Mouse (Mus musculus): ENCODE data around the gene Arhgap25. TPM values are rescaled to one million over a fixed set of nuclear protein-coding genes. Genes with fewer than 3 reads are reported as not detected.

Gene Arhgap25
- polyA plus RNA-seq, 1 experiment from 2014 or later = 3.8 TPM

DNA sequence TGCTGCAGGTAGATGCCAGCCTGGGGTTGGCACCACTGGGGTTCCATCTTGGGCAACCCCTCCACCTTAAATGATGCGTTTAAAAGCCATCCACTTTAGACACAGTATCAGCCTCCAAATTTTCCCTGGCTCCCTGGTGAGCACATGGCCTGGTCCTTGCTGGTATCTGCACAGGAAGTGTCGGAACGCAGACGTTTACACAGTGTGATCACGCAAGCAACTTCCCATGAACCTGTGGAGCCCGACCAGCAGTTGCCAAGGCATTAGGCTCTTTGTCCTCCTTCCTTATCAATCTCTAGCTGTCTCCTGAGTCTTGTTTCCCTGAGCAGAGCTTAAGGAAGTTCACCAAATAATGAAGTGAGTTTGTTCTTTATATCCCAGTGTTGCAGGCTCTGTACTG is 77.6 kb downstream of the Arhgap25 start:
- no peak overlapping the region for H3K9ac ChIP-seq
- H3K9me3 ChIP-seq = no peaks in the 10 kb centered on the region
- no peak overlapping the region for H3K27ac ChIP-seq
- no peak for ATAC-seq (ENCODE audit: low FRiP score, low read depth)
- H3K27me3 ChIP-seq (replicated peaks) = no peaks in the 10 kb centered on the region
- no peaks in the 10 kb centered on the region for H3K36me3 ChIP-seq
- no peak overlapping the region for H3K4me3 ChIP-seq
- 80% methylated on average over 6 of the region's 6 CpGs for WGBS
- H3K4me2 ChIP-seq (replicated peaks) = no peak overlapping the region
- H3K4me1 ChIP-seq = no peaks in the 10 kb centered on the region

DNA sequence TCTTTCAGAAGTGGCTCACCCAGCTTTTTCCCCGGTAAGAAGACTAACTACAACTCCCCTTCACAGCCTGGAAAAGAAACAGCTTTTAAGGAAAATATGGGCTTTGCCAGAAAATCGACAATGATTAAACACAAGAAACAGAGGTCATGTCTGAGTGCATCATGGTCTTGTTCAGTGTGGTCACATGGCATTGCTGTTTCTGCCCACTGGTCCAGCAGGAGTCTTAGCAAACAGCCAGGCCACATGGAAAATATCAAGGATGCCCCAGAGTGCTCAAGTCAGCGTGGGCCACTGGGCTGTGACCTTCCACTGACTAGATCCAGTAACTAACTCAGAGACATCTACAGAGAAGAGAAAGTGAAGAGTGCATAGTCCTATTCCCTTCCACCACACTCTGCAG is 81.3 kb downstream of the Arhgap25 start:
- no peaks in the 10 kb centered on the region for H3K9me3 ChIP-seq
- H3K9ac ChIP-seq = no peak overlapping the region
- no peak overlapping the region for H3K4me3 ChIP-seq
- H3K4me1 ChIP-seq = no peaks in the 10 kb centered on the region
- no peaks in the 10 kb centered on the region for H3K27me3 ChIP-seq (replicated peaks)
- H3K36me3 ChIP-seq = no peaks in the 10 kb centered on the region
- 79% methylated on average over 3 of the region's 3 CpGs for WGBS
- H3K4me2 ChIP-seq (replicated peaks) = no peak overlapping the region
- no peak for ATAC-seq (ENCODE audit: low FRiP score, low read depth)
- H3K27ac ChIP-seq = no peak overlapping the region

DNA sequence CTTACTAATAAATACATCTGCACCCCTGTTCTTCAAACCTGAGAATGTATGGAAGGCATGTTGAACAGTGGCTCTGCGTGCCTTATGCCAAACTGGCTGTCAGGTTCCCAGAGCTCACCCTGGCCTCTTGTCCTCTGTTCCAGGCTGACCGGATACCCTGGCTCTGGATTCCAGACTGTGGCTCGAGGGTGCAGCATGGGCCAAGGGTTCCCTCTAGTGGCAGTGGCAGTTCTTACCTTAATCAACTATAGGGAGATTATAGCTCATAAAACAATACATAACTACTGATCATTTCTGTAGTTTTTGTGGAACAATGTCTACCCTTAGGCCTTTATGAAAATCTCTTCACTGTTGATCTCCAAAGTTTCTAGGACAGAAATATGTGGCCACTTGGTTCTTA is 82.0 kb downstream of the Arhgap25 start:
- Histone ChIP-seq H3K4me1 (no peaks in the 10 kb centered on the region), H3K36me3 (no peaks in the 10 kb centered on the region), H3K27me3 (replicated peaks) (no peaks in the 10 kb centered on the region), H3K9me3 (no peaks in the 10 kb centered on the region), H3K4me2 (replicated peaks) (no peak overlapping the region), H3K4me3 (no peak overlapping the region), H3K27ac (no peak overlapping the region), H3K9ac (no peak overlapping the region)
- 74% methylated on average over 3 of the region's 3 CpGs for WGBS
- no peak for ATAC-seq (ENCODE audit: low FRiP score, low read depth)

DNA sequence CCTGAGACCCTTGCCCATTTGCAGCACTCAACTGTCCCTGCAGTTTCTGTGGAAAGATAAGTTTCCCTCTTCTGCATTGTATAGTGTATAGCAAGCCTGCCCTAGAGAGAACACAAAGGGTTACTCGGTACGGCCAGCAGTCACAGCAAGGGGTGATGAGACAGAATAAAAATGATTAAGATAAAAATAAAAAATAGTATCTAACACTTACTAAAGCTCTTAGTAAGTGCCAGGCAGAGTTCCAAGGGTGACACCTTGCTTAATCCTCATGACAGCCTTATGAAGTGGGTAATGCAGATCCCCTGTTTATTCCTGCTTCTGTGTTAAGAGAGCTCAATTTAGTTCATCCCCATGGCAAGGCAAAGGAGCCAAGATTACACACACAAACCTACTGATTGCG is 83.5 kb downstream of the Arhgap25 start:
- H3K27me3 ChIP-seq (replicated peaks) = no peaks in the 10 kb centered on the region
- 82% methylated on average over 3 of the region's 3 CpGs for WGBS
- no peak for ATAC-seq (ENCODE audit: low FRiP score, low read depth)
- H3K4me3 ChIP-seq = no peak overlapping the region
- H3K27ac ChIP-seq = no peak overlapping the region
- no peaks in the 10 kb centered on the region for H3K36me3 ChIP-seq
- no peak overlapping the region for H3K9ac ChIP-seq
- H3K9me3 ChIP-seq = no peaks in the 10 kb centered on the region
- H3K4me2 ChIP-seq (replicated peaks) = no peak overlapping the region
- H3K4me1 ChIP-seq = no peaks in the 10 kb centered on the region

DNA sequence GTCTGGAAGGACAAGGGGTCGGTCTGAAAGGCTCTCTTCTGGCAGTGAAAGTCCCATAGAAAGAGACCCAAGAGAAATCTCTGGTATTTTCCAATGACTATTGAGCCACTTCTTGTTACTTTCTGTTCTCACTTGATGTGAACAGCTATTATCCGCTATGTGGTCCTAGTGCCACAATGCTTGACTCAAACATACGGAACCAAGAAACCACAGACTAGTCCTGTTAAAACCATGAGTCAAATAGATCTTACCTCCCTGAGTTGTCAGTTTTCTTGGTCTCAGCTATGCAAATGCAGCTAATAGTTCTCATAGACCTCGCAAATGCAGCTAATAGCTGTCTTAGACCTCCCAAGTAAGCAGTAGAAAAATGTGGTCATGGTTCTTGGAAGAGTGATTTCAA is 85.8 kb downstream of the Arhgap25 start:
- 92% methylated on average over 4 of the region's 4 CpGs for WGBS
- ATAC-seq (ENCODE audit: low FRiP score, low read depth) = no peak
- no peak overlapping the region for H3K4me3 ChIP-seq
- no peaks in the 10 kb centered on the region for H3K36me3 ChIP-seq
- no peaks in the 10 kb centered on the region for H3K27me3 ChIP-seq (replicated peaks)
- no peak overlapping the region for H3K27ac ChIP-seq
- no peak overlapping the region for H3K4me2 ChIP-seq (replicated peaks)
- H3K9ac ChIP-seq = no peak overlapping the region
- no peaks in the 10 kb centered on the region for H3K4me1 ChIP-seq
- H3K9me3 ChIP-seq = no peaks in the 10 kb centered on the region

DNA sequence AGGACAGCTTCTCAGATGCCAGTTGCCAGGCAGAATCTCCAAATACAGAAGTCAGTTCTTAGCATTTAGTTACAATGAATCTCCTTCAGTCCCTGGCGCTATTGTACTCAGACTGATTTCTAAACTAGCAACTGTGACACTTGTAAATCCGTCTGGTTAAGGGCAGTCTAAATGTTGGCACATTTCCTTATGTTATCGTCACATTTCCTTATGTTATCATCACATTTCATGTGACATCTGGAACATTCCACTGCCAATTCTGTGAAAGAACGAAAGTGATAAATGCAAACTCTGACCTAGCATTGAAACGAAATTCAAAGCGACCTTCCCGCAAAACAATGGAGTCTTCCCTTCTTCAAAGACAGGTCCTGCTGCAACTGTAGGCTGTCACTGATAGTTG is 87.8 kb downstream of the Arhgap25 start:
- H3K27me3 ChIP-seq (replicated peaks) = no peaks in the 10 kb centered on the region
- no peaks in the 10 kb centered on the region for H3K9me3 ChIP-seq
- 80% methylated on average over 7 of the region's 7 CpGs for WGBS
- H3K9ac ChIP-seq = no peak overlapping the region
- no peaks in the 10 kb centered on the region for H3K4me1 ChIP-seq
- H3K4me2 ChIP-seq (replicated peaks) = no peak overlapping the region
- H3K27ac ChIP-seq = no peak overlapping the region
- ATAC-seq (ENCODE audit: low FRiP score, low read depth) = no peak
- no peaks in the 10 kb centered on the region for H3K36me3 ChIP-seq
- no peak overlapping the region for H3K4me3 ChIP-seq

DNA sequence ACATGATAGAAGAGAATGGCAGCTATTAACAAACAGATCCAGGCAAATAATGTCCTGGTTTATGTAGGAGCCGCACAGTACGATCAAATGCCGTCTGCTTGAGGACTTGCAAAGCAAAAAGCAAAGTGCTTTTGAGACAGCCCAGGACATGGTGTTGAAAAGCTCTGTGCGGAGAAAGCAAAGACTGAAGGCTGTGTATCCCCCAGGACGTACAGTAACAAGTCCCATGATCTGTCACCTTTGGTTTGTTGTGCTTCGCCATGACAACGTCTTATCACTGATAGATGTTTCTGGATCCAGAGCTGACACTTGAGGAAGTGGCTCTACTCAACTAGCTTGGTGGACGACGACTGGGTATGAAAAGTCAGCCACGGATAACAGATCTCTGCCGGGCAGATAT is 89.8 kb downstream of the Arhgap25 start:
- no peaks in the 10 kb centered on the region for H3K9me3 ChIP-seq
- H3K4me1 ChIP-seq = no peaks in the 10 kb centered on the region
- H3K27ac ChIP-seq = no peak overlapping the region
- ATAC-seq (ENCODE audit: low FRiP score, low read depth) = no peak
- H3K4me3 ChIP-seq = no peak overlapping the region
- no peaks in the 10 kb centered on the region for H3K27me3 ChIP-seq (replicated peaks)
- H3K9ac ChIP-seq = no peak overlapping the region
- 91% methylated on average over 11 of the region's 11 CpGs for WGBS
- H3K4me2 ChIP-seq (replicated peaks) = no peak overlapping the region
- no peaks in the 10 kb centered on the region for H3K36me3 ChIP-seq

DNA sequence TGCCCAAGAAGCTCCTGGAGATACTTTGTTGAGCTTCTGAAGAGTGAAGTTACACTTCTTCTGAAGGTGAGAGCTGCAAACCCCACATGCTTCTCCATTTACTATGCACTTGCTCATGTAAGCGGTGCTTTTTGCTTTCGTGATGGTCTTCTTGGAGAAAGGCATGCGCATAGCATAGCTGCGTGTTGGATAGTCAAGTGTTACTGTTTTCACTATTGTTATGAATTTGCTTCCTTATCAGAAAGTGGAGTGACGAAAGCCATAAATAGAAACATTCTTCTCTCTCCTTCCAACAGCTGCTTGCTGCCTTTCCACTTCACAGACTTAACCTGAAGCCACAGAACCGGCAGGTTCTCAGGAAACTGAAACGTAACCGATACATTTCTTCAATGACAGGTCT is 96.3 kb downstream of the Arhgap25 start:
- ATAC-seq (ENCODE audit: low FRiP score, low read depth) = no peak
- 95% methylated on average over 8 of the region's 8 CpGs for WGBS
- H3K4me3 ChIP-seq = no peak overlapping the region

DNA sequence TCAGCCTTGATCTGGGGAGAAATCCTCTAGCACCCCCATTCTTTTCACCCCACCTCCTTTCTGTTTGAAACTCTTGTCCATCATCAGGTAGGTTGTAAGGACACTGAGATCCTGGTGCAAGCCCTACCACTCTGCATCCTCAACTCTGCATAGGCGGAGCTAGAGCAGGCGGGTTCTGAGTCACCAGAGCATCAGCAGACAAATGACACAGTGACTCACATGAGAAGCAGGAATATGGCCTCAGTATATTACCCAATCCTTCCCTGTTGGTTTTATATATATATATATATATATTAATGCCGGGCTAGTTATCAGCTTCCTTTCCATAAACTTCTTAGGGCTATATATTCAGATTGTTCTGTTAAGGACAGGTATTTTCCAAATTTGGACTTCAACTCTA is 97.3 kb downstream of the Arhgap25 start:
- H3K9ac ChIP-seq = no peak overlapping the region
- no peaks in the 10 kb centered on the region for H3K4me1 ChIP-seq
- ATAC-seq (ENCODE audit: low FRiP score, low read depth) = no peak
- no peaks in the 10 kb centered on the region for H3K36me3 ChIP-seq
- H3K27me3 ChIP-seq (replicated peaks) = no peaks in the 10 kb centered on the region
- H3K9me3 ChIP-seq = no peaks in the 10 kb centered on the region
- 95% methylated on average over 3 of the region's 3 CpGs for WGBS
- no peak overlapping the region for H3K4me3 ChIP-seq
- H3K4me2 ChIP-seq (replicated peaks) = no peak overlapping the region
- H3K27ac ChIP-seq = no peak overlapping the region

More for the DNA sequence above, 96.3 kb downstream of the Arhgap25 start:
- Histone ChIP-seq H3K4me2 (replicated peaks) (no peak overlapping the region), H3K27ac (no peak overlapping the region), H3K9me3 (no peaks in the 10 kb centered on the region), H3K4me1 (no peaks in the 10 kb centered on the region), H3K36me3 (no peaks in the 10 kb centered on the region), H3K9ac (no peak overlapping the region), H3K27me3 (replicated peaks) (no peaks in the 10 kb centered on the region)

DNA sequence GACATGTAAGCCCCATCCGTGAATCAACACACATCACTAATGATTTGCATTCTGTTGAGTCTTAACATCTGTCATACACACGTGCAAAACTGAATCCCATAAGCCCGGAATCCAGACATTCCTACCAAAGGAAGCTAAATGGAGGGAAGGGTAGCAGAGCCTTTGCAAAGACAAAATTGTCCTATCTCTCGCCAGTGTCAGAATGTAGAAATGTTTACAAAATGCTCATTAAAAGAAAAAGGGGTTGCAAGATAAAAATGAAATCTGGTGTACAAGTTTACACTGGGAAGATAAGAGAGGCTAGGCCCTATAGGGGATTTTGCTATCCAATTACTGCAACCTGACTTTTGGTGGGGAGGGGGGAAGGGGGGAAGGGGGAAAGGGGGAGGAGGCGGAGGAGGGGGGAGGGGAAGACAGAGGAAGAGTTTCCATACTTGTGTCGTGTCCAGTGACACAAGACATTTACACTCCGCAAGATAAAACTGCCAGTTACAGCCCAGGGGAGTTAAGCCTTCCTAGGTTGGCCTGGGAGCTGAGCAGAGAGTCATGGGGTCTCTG is 104.5 kb downstream of the Arhgap25 start, which contains the start of gene Bmp10:
Gene Bmp10 (plus strand): TSS at position 508 of the 558 bp plus-strand sequence.
- Histone ChIP-seq H3K4me2 (replicated peaks) (no peak within 1 kb of the TSS), H3K36me3 (no peaks in the 10 kb centered on the region), H3K4me3 (no peak within 1 kb of the TSS), H3K9me3 (no peaks in the 10 kb centered on the region), H3K27ac (no peak within 1 kb of the TSS), H3K4me1 (no peaks in the 10 kb centered on the region), H3K27me3 (replicated peaks) (no peaks in the 10 kb centered on the region), H3K9ac (no peak within 1 kb of the TSS)
- 82% methylated on average over 7 of the region's 7 CpGs for WGBS
- no peak for ATAC-seq (ENCODE audit: low FRiP score, low read depth)

DNA sequence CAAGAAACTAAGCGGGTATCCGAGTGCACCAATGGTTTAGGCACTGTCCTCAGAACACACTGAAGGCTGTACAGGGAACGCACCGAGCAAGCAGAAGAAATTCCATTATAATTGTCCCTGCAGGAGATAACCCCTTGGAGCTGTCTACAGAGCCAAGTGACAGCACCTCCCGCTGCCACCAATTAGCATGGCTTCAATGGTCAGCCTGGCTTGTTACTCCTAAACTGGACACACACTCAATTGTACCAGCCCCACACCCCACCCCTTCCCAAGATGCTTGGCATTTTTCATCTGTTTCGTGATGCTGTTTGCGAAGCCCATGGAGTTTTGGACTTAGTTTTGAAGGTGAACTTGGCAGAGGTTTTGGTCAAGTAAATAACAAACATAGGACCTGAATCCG is 105.4 kb downstream of the Arhgap25 start:
- Histone ChIP-seq H3K4me3 (no peak overlapping the region), H3K4me2 (replicated peaks) (no peak overlapping the region), H3K9ac (no peak overlapping the region), H3K4me1 (no peaks in the 10 kb centered on the region), H3K27ac (no peak overlapping the region), H3K9me3 (no peaks in the 10 kb centered on the region), H3K27me3 (replicated peaks) (no peaks in the 10 kb centered on the region), H3K36me3 (no peaks in the 10 kb centered on the region)
- no peak for ATAC-seq (ENCODE audit: low FRiP score, low read depth)
- WGBS = 68% methylated on average over 8 of the region's 8 CpGs

DNA sequence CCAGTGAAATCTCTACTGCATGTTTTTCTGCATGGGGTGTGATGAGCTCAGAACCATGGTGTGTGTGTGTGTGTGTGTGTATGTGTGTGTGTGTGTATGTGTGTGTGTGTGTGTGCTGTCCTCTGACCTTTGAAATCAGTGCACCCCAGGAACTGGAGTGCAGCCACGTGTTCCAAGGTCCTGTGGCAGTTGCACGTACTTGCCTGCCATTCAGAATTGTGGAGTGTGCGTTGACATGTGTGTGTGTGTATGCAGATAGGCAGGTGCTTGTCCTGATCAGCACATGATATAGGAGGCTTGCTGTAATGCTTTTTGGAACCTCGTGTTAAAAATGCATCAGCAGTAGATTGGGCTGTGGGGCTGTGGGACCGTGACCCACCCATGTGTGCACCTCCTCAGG is 106.1 kb downstream of the Arhgap25 start:
- Histone ChIP-seq H3K9ac (no peak overlapping the region), H3K27me3 (replicated peaks) (no peaks in the 10 kb centered on the region), H3K4me1 (no peaks in the 10 kb centered on the region), H3K4me2 (replicated peaks) (no peak overlapping the region), H3K9me3 (no peaks in the 10 kb centered on the region), H3K27ac (no peak overlapping the region), H3K36me3 (no peaks in the 10 kb centered on the region), H3K4me3 (no peak overlapping the region)
- ATAC-seq (ENCODE audit: low FRiP score, low read depth) = no peak
- 80% methylated on average over 5 of the region's 5 CpGs for WGBS

DNA sequence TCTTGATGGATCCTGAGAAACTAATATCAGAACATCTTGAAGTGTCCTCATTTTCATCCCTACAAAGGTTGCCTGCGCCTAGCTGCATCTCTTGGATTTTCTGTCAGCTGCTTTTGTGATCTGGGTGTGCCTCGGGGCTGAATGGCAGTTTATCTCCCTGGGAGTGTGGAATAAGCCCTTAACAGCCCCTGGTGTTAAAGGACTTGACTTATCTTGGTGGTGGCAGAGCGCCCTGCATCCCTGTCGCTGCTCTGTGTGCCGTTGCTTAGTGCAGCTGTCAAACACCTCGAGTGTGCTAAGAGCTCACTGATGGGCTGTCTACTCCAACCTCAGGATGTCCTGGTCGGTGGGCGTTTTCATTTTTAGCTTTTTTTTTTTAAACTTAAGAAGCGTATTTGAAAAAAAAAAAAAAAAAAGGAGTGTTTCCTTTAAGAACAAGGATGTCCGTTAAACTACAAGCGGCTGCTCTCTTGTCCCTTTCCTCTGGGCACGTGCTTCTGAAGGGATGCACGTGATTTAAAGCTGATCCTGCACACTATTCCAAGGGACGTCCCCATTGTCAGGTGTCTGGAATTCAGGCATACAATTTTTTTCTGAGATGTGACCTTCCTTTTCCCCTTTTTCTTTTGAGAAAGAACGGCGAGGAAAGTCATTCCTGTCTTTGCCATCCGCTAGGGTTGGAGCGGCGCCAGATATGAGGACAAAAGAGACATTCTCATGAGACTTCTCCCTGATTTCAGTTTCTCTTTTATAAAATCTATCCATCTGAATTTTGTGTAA is 108.8 kb downstream of the Arhgap25 start:
- no peaks in the 10 kb centered on the region for H3K27me3 ChIP-seq (replicated peaks)
- no peaks in the 10 kb centered on the region for H3K36me3 ChIP-seq
- ATAC-seq (ENCODE audit: low FRiP score, low read depth) = no peak
- no peak overlapping the region for H3K4me2 ChIP-seq (replicated peaks)
- H3K9me3 ChIP-seq = no peaks in the 10 kb centered on the region
- no peak overlapping the region for H3K9ac ChIP-seq
- no peak overlapping the region for H3K27ac ChIP-seq
- no peaks in the 10 kb centered on the region for H3K4me1 ChIP-seq
- H3K4me3 ChIP-seq = no peak overlapping the region
- WGBS = 64% methylated on average over 19 of the region's 19 CpGs

All from neural tube, embryonic 12.5 days (tissue).